Comparison of ENCODE assay signal across 9 mouse cellular contexts in the genomic region with DNA sequence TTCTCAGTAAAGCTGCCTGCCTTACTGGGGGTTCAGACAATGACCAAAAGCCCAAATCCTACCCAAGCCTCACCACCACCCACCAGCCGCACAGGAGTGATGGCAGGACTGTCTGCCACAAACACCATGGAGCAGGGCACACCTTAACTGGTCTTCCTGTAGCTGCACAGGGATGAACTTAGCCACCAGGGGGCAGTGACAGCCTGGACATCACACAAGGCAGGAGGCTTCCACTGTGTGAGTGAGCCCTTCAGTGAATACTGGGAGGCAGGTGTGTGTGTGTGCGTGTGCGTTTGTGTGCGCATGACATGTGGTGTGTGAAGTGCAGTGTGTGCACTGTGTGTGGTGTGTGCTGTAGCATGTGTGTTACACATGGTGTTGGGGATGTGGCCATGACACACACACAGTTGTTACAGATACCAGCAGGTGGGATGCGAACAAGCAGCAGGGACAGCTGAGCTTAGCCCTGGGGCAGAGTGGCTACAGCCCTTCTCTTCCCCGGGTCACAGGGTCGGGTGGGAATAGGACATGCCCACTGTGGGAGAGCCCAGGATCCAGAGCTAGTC. TPM values are rescaled to one million over a fixed set of nuclear protein-coding genes. Genes with fewer than 3 reads are reported as not detected.
DNase-seq lines count a peak whose midpoint lies in the region; ATAC-seq and TF ChIP-seq lines count a peak whose summit lies in the region.
"Had no signal": no experiment of that assay in that cellular context is flagged by ENCODE, and none has a peak within 500 bp of the region (broad histone marks: within the 10 kb centered on the region; RNA-seq: fewer than 3 reads in every experiment).

No protein-coding gene starts in this region.

- WGBS in hindbrain, embryonic 12.5 days, result 89% methylated on average over 7 of the region's 7 CpGs

- no peaks in the 10 kb centered on the region for H3K27me3 ChIP-seq in hindbrain, embryonic 12.5 days
- H3K27me3 ChIP-seq: limb, embryonic 12.5 days had no signal

- peaks cover 73% of the 10 kb centered on the region for H3K36me3 ChIP-seq in ES-E14 (ENCODE audit: control insufficient read depth, insufficient read depth, low read length, poor library complexity, severe bottlenecking)
- peaks cover 100% of the 10 kb centered on the region for H3K36me3 ChIP-seq in hindbrain, embryonic 12.5 days

- H3K4me3 ChIP-seq in ES-E14 (ENCODE audit: insufficient read depth in 1 of 2, low read depth in 1 of 2, low read length in 2 of 2, poor library complexity in 1 of 2, severe bottlenecking in 1 of 2), result no peak overlapping the region
- H3K4me3 ChIP-seq in hindbrain, embryonic 12.5 days, result no peak overlapping the region
- H3K4me3 ChIP-seq: limb, embryonic 12.5 days had no signal

- peaks cover 0 to 2% of the 10 kb centered on the region in 2 experiments; a peak in 1 of 4 replicates for H3K4me1 ChIP-seq in ES-E14 (ENCODE audit: control insufficient read depth in 2 of 2, insufficient read depth in 2 of 2, low read length in 2 of 2, poor library complexity in 1 of 2)
- peaks cover 14% of the 10 kb centered on the region for H3K4me1 ChIP-seq in hindbrain, embryonic 12.5 days
- H3K4me1 ChIP-seq: limb, embryonic 12.5 days had no signal

- H3K27ac ChIP-seq in ES-E14 (ENCODE audit: insufficient read depth, low read depth, low read length, poor library complexity, severe bottlenecking), result no peak overlapping the region
- H3K27ac ChIP-seq in hindbrain, embryonic 12.5 days, result no peak overlapping the region

- in situ Hi-C loops in ES-E14 (cut with MboI; ENCODE audit: low sequenced_read_pairs in 2 of 2, unreplicated experiment in 2 of 2), result no loop called here

- H3K9ac ChIP-seq in ES-E14 (ENCODE audit: insufficient read depth, low read depth, low read length, poor library complexity, severe bottlenecking), result no peak overlapping the region
- H3K9ac ChIP-seq in hindbrain, embryonic 12.5 days, result no peak overlapping the region
- H3K9ac ChIP-seq: limb, embryonic 12.5 days had no signal

- peak; percentile 73 for DNase-seq in ES-E14 (ENCODE audit: low read depth, low spot score)
- peak; percentile 83 for DNase-seq in cerebellum, adult 9-10 months
- peak; percentile 65 to 71 for DNase-seq in frontal cortex, postnatal 10 days (ENCODE audit: low spot score in 2 of 2)
- peak; percentile 87 to 89 for DNase-seq in layer of hippocampus, postnatal 10 days (ENCODE audit: low spot score in 2 of 2)
- peak; percentile 89 for DNase-seq in lung, postnatal 10 days
- DNase-seq in ovary, postnatal 36 days (ENCODE audit: low spot score), result peak; percentile 70
- peak; percentile 87 for DNase-seq in thymus, postnatal 14 days

- H3K4me2 ChIP-seq in hindbrain, embryonic 12.5 days (replicated peaks), result no peak overlapping the region
- H3K4me2 ChIP-seq: limb, embryonic 12.5 days had no signal

- no peaks in the 10 kb centered on the region for H3K9me3 ChIP-seq in ES-E14 (ENCODE audit: control insufficient read depth, insufficient read depth, low read depth, low read length)
- H3K9me3 ChIP-seq in hindbrain, embryonic 12.5 days (replicated peaks), result no peaks in the 10 kb centered on the region
- H3K9me3 ChIP-seq: limb, embryonic 12.5 days had no signal

- ATAC-seq in hindbrain, embryonic 12.5 days (ENCODE audit: low FRiP score), result peak; percentile 30; the same call in 1 of the 2 replicates

TF ChIP-seq in ES-E14, 5 proteins besides CTCF, POLR2A, EP300 and RAD21:
- TF ChIP-seq MAFK (IDR thresholded peaks at IDR 0.05; ENCODE audit: insufficient read depth, low read depth, low read length) (no peak), ZC3H11A (IDR thresholded peaks at IDR 0.05; ENCODE audit: borderline replicate concordance, low read depth, low read length) (peak; percentile 66; the same call in 1 of the 2 replicates)

RNA-seq across cellular contexts. Expression of a gene that starts 22.4 kb away (rescaled TPM):
- 17.3 and 24.0 TPM in 2 replicates for total RNA-seq in ES-E14 (2012; rRNA removed)
- 0.27 and 0.52 TPM in 2 replicates for polyA plus RNA-seq in hindbrain, embryonic 12.5 days (2016; fragmentation: Nextera tagmentation; extraction: Ambion mirVana)
- under 1 TPM; 0.11 to 0.39 TPM for total RNA-seq in layer of hippocampus, postnatal 10 days (2021)

RNA-seq across cellular contexts. Expression of a gene that starts 23.5 kb away (rescaled TPM):
- 0.58 and 0.90 TPM in 2 replicates for total RNA-seq in ES-E14 (2012; rRNA removed)
- polyA plus RNA-seq in hindbrain, embryonic 12.5 days (2016; fragmentation: Nextera tagmentation; extraction: Ambion mirVana), result not detected in 2 replicates
- total RNA-seq in layer of hippocampus, postnatal 10 days (2021), result not detected
- polyA plus RNA-seq: limb, embryonic 12.5 days had no signal

RNA-seq across cellular contexts. Expression of a gene that starts 37.5 kb away (rescaled TPM):
- total RNA-seq in ES-E14 (2012; rRNA removed), result 24.6 and 25.9 TPM in 2 replicates
- 100 and 102 TPM in 2 replicates for polyA plus RNA-seq in hindbrain, embryonic 12.5 days (2016; fragmentation: Nextera tagmentation; extraction: Ambion mirVana)
- total RNA-seq in layer of hippocampus, postnatal 10 days (2021), result 10 to 100 TPM; 68.7 to 72.0 TPM

Comparison
In these comparisons a context has a peak if more than half of its experiments do, and no peak if none do; other contexts are left out.
1. RNA of a gene that starts 22.4 kb away (total RNA-seq): 17.3 to 24.0 TPM in ES-E14; 0.11 to 0.39 TPM in layer of hippocampus, postnatal 10 days; every median in the first group is over 10 times any median in the second.
2. Peak in every context shown above with its lines, with median percentiles within 50 percentile points of each other: DNase-seq.